Mouse (Mus musculus) spleen, embryonic (tissue): Measurements from ENCODE around the gene Ccdc183.

Experiments
- CTCF ChIA-PET: fragments of 350-600 bp; sonication (Branson Sonifier 250); formaldehyde crosslinking; loops from one replicate; lab custom pipeline; 2022; lab: Charles Lee

The Ccdc183 gene

DNA sequence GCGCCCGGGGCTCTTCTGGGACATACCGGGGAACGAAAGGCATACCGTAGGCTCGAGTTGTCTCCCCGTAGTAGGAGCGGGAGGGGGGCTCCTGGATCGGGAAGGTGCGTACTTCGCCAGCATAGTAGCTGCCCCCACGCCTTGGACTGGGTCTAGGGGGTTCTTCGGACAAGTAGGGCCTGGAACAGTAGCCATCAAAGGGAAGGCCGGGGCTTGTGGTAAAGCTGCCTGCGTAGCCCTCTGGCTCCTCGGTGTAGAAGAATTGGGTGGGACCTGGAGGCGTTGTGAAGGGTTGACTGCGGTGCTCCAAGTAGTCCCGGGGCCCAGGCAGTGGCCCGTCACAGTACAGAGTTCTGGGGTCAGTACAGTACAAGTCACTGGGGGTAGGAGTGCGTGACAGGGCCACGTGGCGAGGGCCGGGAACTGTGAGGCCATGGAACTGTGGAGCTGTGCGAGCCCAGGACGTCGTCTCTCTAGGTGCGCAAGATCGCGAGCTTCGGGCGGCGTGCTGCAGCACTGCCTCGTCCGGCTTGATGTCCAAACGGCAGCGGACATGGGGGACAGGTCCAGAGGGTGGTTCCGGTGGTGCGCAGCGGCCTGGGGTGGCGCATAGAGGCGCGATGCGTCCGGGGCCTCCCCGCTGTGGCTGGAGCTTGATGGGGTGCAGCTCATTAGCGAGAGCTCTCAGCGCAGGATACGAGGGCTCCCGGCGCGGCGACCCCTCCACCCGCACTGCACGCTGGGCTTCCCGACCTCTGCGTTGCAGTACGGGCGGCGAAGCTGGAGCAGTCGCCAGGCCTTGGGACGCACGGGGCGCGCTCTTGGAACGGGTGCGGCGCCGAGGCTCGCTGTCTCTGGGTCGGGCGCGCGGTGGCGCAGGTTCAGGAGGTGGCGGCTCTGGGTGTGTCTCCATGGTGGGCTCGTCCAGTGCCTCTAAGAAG is 38.4 kb downstream of the Ccdc183 start:
- CTCF ChIA-PET, result interaction anchor here (1.1 kb wide), 1 partner anchor 1891 kb away, joined by 3 read pairs; no protein-coding TSS in a partner anchor

DNA sequence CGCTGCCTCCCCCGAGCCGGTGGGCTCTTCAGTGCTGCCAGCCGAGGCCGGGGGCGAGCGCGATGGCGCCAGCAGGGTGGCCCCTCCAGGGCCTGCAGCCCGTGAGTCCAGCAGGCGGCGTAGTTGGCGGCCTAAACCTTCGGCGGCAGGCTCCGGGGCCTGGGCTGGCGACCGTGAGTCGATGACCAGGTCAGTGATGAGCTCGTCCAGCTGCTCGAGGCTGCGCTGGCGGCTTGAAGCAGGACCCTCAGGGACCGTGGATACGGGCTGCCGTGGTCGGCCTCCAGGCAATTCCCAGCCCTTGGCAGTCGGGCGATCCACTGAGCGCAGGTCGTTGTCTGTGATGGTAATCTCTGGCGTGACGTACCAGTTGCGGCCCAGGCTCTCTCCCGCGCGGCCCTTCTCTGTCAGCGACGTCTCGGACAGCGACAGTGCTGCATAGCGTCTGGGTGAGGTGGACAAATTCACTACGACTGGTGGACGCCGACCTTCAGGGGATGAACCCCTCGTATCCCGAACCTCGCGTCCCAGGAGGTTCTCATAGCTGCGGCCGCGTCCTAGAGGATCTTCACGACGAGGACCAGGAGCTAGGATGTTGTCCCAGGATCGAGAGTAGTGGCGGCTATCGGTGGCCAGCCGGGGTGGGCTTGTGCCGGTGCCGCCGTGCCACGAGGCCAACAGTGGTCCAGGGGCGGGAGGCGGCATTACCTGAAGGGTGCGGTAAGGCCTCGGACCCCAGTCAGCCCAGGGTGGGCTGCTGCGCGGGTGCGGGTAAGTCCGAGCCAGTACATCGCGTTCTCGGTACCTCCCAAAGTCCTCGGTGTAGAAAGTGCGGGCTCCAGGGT is 39.3 kb downstream of the Ccdc183 start:
- CTCF ChIA-PET, result interaction anchor here (0.5 to 0.6 kb wide), 2 partner anchors 31 to 1461 kb away, joined by 3 to 21 read pairs; partner anchors contain the start of gene Traf2

DNA sequence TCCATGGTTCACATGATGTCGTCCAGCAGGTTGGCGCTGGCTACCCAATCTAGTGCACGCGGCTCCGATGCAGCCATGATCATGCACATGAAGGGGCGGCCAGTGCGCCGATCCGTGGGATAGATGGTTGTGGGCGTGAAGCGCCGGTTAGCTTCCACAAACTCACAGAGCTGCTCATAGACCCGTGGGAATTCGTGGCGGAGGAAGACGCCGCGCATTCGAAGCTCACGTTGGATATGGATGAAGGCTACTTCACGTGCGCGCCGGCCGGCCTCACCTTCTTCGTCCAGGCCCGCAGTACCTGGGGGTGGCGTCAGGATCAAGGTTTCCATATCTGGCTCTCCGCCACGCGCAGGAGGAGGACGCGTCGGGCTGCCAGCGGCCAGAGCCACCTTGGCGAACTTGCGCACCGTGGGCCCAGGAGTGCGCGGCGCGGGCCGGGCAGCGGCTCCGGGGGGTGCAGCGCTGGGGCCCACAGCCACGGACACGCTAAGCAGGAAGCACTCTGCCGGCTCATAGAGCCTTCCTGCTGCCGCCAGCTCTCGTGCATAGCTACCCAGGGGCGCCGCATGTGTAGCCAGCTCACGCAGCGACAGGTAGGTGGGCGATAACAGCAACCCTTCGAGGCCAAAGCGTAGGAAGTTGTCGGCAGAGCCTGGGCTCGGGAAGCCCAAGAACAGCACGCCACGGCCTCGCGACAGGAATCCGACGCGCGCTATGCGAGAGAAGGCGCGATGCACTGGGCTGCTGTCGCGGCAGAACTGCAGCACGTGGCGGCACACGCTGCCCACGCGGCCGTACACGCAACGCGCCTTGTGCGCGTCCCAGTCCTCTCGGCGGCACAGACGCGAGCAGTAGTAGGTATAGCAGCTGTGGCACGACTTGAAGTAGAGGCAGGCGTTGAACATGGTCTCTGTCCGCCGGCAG is 40.2 kb downstream of the Ccdc183 start:
- CTCF ChIA-PET, result no interaction called here

DNA sequence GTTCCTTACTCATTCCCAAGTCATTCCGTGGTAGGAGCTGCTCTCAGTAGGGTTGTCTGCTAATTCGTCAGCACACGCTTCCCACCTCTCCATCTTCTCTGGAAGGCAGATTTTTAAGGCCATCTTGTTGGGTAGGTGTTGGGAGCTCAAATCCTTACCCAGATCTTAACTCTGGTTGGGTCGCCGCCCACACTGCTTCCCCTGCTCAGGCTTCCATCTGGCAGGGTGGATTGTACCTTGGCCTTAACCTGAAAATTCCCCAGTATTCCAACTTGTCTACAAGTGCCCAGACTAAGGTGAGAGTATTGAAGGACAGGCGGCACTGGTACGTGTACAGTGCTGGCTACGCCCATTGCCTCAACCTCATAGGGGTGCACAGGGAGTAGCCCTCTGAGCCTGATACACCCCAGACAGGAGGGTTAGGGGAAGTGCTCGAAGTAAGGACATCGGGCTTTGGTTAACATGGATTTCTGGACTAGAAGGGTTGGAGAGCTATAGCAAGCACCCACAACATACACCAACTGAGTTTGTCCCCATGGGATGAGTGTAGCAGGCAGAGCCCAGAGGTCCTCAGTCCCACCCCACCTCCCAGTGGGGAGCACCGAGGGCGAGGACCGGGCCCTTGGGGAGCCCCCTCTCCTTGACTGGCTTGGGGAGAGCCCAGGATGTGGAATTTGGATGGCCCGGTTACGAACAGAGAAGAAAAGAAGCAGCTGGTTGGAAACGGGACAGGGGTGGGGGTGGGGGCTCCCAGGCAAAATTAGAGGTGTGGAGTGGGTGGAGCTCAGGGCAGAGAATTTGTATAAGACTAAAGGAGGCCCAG is 41.2 kb downstream of the Ccdc183 start:
- CTCF ChIA-PET, result no interaction called here

DNA sequence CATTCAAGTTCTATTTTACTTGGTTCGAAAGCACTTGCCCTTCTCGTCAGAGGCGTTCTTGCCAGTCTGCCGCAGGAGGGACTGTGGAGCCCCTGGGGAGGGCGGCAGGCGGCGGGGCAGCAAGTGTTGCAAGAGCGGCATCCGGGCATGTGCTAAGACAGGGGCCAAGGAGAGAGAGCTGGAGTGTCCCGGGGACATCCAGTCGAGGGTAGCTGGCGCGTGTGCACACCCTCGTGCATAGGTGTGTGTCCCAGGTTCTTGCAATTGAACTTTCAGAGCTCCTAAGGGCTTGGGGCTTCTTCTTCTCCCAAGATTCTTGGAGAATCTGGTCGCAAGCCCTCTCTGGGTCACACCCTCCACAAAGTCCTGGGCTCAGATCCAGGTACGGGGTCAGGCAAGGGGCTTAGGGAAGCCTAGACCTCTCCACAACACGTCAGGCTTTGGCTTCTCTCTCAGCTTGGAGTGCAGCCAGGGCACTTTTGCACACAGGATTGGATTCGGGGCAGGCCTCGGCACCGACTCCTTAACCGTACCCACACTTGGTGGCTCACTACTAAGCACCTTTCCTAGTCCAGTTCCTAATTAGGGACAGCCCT is 41.9 kb downstream of the Ccdc183 start:
- CTCF ChIA-PET, result interaction anchor here (0.6 kb wide), 2 partner anchors 11 to 18 kb away, joined by 3 to 6 read pairs; partner anchors contain the start of gene Edf1

DNA sequence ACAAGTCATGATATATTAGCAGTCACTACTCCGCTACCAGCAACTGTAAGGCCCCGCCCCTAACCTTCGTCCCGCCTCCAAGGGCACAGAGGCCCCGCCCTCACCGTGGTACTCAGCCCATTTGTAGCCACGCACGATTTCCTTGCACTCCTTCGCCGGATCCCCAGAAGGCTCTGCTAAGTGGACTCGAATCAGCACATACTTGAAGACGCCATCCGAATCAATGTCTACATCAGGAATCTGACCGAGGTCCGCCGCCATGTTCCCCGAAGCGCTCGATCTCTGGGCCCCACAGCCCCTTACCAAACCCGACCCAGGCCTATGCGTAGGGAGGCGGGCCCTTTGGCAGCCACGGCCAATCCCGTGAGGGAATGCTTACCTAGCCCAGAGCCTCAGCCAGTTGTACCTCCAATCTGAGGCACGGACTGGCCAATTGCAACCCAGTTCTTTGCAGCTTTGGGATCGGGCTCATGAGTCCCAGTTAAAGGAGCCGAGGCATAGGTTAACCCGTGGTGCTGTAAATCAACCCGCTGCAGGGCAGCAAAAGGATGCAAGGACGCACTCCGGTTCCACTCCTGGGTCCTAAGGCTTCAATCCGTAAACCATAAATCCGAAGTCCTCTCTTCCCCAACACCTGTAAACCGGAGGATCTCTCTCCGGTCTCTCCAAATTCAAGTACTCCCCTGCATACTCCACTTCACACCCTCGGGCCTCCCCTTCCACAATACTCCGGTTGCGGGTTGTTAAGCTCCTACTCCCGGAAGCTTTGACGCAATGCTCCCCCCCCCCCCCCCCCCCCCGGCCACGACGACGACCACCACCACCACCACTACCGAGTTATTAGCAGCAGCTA is 42.7 kb downstream of the Ccdc183 start, which contains the start of the genes Mamdc4 and Phpt1:
Mamdc4 (minus strand) TSS at position 267 of the 853 bp plus-strand sequence.
Phpt1 (minus strand) TSS at position 646 of the 853 bp plus-strand sequence.
- CTCF ChIA-PET, result interaction anchor here (0.5 to 0.6 kb wide), 3 partner anchors 10 to 122 kb away, joined by 3 to 9 read pairs (median 6); partner anchors contain the start of gene Edf1

DNA sequence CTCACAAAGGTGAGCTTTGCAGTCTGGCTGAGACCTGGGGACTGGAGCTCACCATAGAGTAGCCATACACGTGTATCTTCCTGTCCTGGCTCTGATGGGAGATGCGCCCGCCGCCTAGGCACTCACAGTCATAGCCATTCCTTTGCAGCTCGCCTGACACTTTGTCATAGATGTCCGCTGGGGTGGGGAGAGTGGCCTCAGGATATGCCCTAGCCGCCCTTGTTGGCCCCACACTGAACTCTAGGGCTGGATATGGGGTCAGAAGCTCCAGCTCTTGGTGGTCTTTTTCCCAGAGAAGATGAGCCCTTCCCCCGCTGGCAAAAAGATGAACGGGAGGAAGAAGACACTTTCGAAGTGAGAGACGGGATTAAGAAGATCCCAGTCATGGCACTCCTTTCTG is 43.3 kb downstream of the Ccdc183 start:
- CTCF ChIA-PET, result interaction anchor here (0.5 to 0.9 kb wide), 2 partner anchors 27 to 121 kb away, joined by 3 to 9 read pairs; no protein-coding TSS in a partner anchor

DNA sequence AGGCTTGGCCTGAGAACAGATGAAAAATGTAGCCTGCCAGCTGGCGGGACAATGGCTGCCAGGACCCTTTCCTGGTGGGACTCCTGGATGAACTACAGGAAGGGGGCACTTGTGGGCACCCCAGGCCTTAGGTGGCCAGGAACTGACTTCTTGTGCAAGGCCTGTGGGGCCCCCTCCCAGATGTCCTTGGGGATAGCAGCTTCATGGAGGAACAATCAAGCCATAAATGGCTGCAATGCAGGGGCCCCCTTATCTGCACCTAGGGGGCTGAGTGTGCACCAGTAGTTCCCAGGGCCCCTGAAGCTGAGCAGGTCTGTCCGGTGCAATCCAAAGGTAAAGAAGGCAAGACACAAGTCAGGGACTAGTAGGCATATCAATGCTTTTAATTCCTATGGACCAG is 44.4 kb downstream of the Ccdc183 start:
- CTCF ChIA-PET, result interaction anchor here (0.7 kb wide), 1 partner anchor 19 kb away, joined by 3 read pairs; no protein-coding TSS in a partner anchor

DNA sequence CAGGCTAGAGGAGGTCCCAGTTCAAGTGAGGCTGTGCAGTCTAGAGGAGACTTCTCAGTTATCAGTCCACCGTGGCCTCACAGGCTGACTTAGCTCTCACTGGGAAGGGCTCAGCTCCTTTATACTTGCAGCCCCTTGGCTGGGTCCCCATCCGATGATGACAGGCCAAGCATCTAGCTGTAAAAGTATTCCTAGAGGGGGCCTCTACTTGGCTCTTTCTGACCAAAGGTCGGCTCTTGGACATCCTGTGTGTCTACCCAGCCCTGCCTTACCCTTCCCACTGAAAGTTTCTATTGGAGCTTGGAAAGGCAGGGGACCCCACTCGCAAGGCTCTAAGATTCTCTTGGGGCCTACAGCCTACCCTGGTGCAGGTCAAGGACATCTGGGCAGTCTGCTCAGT is 46.3 kb downstream of the Ccdc183 start:
- CTCF ChIA-PET, result no interaction called here

DNA sequence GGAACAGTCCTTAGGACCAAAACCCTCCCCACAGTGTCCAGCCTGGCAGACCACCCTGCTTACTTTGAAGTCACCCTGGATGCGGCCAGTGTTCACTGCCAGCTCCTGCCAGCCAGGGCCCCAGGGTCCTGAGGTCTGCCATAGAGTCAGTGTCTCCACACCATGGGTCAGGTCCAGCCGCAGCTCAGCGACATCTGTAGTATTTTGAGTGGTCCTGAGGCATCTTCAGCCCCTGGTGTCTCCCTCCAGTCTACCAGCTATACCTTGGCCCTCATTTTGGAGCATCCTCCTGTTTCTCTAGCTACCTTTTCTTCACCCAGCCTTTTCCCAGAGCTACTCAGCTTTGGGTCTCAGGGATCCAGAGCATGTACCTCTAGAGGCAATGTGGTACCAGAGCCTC is 48.2 kb downstream of the Ccdc183 start:
- CTCF ChIA-PET, result no interaction called here

DNA sequence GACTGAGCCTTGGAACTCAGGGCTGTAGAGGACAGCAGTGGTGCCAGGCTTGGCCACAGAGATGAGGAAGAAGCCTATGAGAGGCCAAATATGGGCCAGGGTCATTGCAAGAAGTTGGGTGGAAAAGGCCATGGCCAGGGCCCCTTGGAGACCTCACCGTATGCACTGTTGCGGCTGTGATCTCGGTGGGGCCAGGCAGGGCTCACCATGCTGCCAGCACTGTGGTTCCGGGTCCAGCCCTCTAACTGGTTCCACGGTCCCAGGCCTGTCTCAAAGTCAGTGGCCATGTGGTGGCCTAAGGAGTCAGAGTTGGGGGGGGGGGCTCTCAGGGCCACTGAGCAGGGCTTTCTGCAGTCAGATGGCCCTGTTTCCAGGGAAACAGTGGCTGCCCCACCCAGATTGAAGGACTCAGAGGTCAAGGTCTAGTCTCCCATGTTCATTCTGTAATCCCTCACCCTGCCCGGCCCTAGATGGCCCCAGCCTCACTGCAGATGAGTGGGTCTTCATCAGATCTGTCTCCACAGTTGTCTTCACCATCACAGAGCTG is 48.9 kb downstream of the Ccdc183 start:
- CTCF ChIA-PET, result no interaction called here

DNA sequence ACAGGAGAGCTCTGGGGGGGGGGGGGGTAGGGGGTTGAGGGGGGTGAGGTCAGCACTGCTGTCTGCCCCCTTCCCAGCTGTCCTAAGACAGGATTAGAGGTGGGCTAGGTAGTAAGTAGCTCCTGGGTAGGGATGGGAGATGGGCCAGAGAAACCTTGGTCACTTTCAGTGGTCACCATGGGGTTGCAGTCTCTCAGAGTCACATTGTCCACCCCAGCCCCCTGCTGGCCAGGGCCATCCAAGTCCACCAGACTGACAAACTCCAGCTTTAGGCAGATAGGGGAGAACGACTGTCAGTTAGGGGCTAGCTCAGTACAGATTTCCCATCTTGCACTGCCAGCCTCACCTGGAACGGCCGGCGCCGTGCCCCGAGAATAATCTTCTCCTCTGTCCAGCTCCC is 50.9 kb downstream of the Ccdc183 start:
- CTCF ChIA-PET, result no interaction called here

DNA sequence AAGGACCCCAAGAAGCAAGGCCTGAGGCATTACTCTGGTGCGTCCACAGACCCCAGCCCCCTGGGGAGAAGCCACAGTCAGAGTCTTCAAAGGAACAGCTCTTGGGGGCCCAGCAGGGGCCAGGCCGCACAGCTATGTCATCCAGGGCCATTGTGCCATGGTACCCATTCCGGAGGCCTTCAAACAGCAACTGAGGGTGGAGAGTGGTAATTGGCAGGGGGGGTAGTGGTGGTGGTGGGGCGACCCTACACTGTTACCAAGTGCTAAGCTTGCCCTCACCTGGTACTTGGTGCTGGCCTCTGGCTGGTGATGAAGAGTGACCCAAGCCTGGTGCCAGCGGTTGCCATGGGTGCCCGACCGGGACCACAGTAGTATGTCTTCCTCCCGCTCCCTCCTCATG is 51.7 kb downstream of the Ccdc183 start:
- CTCF ChIA-PET, result no interaction called here

DNA sequence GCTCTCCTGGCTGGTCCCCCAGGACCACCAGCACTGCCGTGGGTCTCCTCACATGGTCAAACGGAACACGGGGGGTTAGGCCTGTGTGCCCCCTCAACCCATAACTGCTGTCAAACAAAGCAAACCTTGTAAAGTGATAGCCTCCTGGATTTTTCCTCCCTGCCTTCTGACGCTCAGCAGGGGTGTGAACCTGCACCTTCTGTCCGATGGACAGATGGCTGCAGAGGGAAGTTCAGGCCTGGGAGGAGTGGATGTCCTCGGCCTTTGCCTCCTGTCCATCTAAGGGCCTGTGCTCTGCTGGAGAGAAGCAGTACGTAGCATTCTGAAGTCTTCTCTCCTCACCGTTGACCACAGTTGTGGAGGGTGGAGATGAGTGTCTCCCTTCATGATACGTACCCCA is 55.5 kb downstream of the Ccdc183 start:
- CTCF ChIA-PET, result interaction anchor here (0.6 kb wide), 1 partner anchor 138 kb away, joined by 7 read pairs; no protein-coding TSS in a partner anchor

DNA sequence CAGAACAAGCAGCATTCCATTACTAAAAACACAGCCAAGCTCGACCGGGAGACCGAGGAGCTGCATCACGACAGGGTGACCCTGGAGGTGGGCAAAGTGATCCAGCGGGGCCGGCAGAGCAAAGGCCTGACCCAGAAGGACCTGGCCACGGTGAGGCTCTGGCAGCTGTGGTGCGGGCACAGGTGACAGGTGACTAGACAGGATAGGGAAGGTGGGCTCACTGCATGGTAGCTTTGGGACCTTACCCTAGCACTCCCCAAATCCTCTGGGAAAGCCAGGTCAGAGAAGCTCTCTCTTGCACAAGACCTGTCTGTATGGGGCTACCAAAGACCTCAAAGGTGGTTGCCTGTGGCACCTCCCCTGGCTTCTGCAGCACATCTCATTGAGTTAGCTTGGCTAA is 56.9 kb downstream of the Ccdc183 start:
- CTCF ChIA-PET, result no interaction called here

DNA sequence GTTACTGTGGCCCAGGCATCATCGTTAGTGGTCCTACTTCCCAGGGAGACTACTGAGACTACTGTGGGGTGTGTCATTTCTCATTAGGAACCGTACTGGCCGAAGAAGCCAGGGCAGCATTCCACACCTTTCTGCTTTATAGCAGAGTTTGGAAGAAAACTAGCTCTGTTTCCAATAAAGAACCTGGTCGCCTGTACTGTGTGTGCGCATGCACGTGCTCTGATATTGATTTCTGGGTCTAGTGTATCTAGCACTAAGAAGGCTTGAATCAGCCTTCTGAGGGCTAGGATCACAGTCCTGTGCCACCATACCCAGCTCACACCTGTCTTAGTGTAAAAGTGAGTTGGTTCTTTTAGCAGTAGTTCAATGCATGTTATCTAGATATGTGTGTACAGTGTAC is 58.7 kb downstream of the Ccdc183 start:
- CTCF ChIA-PET, result no interaction called here
